Mouse (Mus musculus) pancreas, adult 10 weeks (tissue): ENCODE data around the gene Mn1. TPM values are rescaled to one million over a fixed set of nuclear protein-coding genes. Genes with fewer than 3 reads are reported as not detected.

Experiments
- polyA plus RNA-seq: library from polyadenylated mRNA; stranded (reverse); fragments of 350-450 nt; fragmentation: Illumina TruSeq; extraction: RNeasy Lipid Tissue Mini Kit (QIAGEN cat#74804); gene quantifications from one replicate; pipeline ENCODE4 v1.2.3, GENCODE M21; 2015; ENCODE audit warnings: low read depth, low replicate concordance; ENCODE audit not compliant: insufficient read depth

The Mn1 gene
- polyA plus RNA-seq = 1.4 TPM

GRCm38 (mm10) chr5:111416591-111417374 lies at the start of gene Mn1:
Gene Mn1 (plus strand): TSS chr5:111417362.

Other genes with a start within 250 kb of the Mn1 start
- gene Pitpnb, start 86.6 kb upstream of the Mn1 start, polyA plus RNA-seq = 16.9 TPM